Mouse (Mus musculus) brain, embryonic 18.5 days (tissue): ENCODE data around the gene Rnf227.

Experiments
- DNase-seq: peaks from one replicate; pipeline ENCODE4 v3.0.0-alpha.2; 2012; ENCODE audit warnings: low read depth, low spot score

The Rnf227 gene

DNA sequence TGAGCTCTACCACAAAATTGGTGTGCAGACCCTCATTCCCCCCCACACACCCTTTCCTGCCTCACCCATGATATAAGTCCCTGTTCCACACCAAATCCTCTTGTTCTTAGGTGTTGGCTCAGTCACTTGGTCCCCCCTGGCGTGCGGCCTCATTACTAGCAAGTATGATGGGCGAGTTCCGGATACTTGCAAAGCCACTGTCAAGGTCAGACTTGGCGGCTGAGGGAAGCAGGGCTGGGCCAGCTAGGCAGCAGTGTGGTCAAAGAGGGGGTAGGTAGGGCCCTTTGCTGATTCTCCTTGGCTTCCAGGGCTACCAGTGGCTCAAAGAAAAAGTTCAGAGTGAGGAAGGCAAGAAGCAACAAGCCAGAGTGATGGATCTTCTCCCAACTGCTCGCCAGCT lies 9.1 kb upstream of the Rnf227 start:
- DNase-seq = no peak

DNA sequence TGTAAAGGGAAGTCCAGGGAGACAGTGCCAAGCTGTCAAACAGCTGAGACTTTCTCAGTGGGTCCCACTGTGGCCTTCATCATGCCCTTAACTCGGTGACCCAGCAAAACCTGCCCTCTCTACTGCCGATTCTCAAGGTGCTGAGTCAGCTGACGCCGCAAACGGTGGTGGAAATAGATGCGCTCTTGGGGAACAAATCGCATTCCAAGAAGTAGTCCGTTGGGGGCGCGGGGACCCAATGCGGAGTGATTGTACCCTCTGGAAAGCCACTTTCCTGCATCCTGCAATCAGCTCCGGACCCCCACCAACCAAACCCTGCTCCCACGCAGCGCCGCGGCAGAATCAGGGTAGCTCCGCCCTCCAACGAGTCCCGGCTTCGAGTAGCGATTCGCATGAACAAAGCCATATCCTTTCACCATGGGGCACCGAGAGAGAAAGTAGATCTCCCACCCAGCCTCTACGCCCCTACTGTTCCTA lies 8.3 kb upstream of the Rnf227 start:
- DNase-seq = peak; percentile 79

GRCm38 (mm10) chr11:69332713-69333253 lies 7.5 kb upstream of the Rnf227 start:
- no peak for DNase-seq

- DNase-seq = no peak
Observed at GRCm38 (mm10) chr11:69333922-69334321, 6.3 kb upstream of the Rnf227 start.

GRCm38 (mm10) chr11:69334796-69335195 lies 5.5 kb upstream of the Rnf227 start:
- no peak for DNase-seq

- DNase-seq = no peak
Observed at GRCm38 (mm10) chr11:69346441-69346840, 6.2 kb downstream of the Rnf227 start.

DNA sequence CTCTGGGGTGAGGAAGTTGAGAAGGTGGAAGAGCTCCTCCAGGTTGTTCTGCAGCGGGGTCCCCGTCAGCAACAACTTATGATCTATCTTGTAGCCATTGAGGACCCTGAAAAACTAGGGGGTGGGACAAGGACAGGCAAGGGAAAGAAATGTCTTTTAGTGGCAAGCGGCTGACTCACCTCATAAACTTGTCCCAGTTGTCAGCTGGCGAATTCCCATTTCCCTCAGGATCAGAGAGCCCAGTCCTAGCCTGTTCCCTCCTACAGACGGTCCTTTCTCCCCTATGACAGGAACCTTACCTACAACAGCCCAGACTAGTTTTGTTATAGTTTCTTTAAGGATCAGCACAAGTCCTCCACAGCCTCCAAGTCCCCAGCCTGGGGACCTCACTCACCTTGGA lies 16.3 kb downstream of the Rnf227 start:
- no peak for DNase-seq

DNA sequence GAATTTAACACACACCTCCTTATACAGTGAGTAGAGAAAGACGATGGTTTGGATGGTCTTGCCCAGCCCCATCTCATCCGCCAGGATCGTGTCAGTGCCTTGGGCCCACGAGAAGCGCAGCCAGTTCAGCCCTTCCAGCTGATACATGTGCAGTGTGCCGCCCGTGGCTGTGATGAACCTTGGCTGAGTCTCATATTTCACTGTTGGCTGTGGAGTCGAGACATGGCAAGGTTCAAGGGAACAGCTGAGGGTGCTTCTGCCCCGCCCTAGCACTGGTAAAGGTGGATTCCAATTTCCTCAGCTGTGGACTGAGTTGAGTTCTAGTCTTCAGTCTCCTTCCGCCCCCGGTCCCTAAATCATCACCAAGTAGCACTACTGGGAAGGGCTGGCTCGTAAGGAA lies 17.4 kb downstream of the Rnf227 start:
- no peak for DNase-seq

DNA sequence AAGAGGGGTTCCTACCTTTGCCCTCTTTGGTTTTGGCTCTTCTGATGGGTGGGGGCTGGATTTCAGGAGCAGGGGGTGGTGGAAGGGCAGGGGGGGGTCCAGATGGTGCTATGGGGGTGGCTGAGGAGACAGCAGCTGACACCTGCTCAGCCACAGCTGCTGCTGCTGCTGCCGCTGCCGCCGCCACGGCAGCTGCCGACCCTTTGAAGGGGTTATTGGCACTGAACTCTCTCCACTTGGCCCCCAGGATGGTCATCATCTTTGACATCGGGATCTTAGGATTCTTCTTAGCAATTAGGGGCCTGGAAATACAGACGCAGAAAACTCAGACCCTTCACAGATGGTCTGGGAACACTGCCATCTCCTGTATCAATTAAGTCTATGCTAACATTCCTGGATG lies 21.8 kb downstream of the Rnf227 start:
- no peak for DNase-seq

- DNase-seq = no peak
Observed at GRCm38 (mm10) chr11:69362479-69362878, 22.2 kb downstream of the Rnf227 start.

DNA sequence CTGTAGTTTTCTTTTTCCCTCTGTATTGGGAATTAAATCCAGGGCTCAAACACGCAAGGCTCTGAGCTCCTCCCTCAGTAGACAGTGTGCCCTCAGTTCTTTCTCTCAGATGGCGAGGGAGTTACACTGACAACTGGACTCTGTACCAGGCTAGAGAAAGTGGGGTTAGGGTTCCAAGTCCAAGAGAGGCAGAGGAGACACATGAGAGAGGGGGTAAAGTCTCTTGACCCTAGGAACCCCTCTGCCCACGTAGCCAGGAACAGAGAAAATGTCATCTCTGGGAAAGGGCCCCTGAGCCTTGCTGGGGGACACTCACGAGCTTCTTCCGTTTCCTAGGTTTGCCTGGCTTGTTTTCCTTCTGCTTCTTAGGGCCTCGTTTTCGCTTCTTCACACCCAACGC lies 24.1 kb downstream of the Rnf227 start:
- DNase-seq = no peak

DNA sequence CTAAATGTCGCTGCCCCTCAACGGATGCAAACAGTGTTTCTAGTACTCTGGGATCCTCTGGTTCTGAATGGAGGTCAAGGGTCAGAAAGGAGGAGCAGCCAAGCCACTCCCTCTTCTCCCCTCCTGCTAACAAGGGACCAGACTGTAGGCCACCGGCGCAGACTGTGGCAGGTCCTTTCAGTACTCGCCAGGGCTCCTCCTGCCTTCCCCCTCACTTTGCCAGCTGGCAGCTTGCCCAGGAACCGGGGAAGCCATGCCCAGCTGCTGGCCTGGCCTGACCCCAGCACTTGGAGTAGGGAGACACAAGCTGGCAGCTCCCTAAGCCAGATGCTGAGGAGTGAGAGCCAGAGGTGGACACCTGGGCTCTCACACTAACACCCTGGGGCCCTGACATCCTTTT lies 24.6 kb downstream of the Rnf227 start:
- DNase-seq = no peak

DNA sequence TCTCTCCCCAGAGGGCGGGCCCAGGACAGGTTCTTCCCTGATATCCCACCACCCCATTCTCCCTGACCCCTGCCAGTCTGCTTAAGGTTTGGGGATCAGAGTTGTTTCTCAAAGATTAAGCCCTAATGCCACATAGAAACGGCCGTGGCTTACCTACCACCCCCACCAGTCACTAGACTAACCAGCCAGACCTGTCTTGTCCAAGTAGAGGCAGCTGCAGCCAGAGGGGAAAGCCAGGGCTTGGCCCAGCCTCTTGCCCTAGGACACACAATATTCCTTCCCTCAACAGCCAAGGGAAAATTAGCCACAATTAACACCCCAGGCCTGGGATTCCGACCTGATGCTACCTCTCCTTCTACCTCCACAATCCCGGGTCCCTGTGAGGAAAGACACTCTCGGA lies 25.5 kb downstream of the Rnf227 start:
- no peak for DNase-seq

DNA sequence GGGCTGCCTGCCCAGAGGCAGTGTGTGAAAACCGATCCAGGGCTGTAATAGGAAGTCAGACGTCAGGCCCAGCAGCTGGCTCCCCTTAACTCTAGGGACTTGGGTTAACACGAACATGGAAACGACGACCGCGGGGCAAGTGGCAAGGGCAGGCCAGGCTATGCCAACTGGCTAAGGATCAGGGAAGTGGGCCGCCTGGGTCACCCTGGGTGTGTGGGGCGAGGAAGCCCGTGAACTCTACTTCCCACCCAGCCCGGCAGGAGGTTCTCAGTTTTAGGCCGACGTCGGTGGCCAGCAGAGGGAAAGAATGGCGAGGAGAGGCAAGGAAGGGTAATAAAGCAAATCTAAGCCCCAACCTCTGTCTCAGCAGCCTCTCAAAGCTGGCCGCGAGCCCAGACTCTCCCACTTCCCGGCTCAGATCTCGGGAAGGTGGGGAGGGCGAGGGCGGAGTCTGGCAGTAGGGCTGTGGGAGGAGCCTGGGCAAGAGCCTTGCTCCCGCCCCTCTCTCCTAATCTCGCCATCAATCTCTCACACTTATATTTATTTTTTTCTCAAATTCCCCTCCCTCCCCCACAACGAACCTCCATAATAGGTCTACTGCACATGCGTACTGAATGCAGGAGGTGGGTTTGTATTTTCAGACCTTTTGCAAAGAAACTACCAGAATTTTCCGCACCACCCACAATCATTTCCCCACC lies 26.0 kb downstream of the Rnf227 start:
- peak; percentile 95 for DNase-seq

GRCm38 (mm10) chr11:69366855-69367615 lies 26.8 kb downstream of the Rnf227 start:
- DNase-seq = no peak

GRCm38 (mm10) chr11:69367616-69368355 lies 27.5 kb downstream of the Rnf227 start:
- DNase-seq = no peak

- DNase-seq = no peak
Observed at GRCm38 (mm10) chr11:69368356-69369214, 28.3 kb downstream of the Rnf227 start.

GRCm38 (mm10) chr11:69369215-69369989 lies 29.1 kb downstream of the Rnf227 start, which contains the start of gene Chd3:
Chd3 (minus strand) TSS chr11:69369406.
- DNase-seq = no peak

DNA sequence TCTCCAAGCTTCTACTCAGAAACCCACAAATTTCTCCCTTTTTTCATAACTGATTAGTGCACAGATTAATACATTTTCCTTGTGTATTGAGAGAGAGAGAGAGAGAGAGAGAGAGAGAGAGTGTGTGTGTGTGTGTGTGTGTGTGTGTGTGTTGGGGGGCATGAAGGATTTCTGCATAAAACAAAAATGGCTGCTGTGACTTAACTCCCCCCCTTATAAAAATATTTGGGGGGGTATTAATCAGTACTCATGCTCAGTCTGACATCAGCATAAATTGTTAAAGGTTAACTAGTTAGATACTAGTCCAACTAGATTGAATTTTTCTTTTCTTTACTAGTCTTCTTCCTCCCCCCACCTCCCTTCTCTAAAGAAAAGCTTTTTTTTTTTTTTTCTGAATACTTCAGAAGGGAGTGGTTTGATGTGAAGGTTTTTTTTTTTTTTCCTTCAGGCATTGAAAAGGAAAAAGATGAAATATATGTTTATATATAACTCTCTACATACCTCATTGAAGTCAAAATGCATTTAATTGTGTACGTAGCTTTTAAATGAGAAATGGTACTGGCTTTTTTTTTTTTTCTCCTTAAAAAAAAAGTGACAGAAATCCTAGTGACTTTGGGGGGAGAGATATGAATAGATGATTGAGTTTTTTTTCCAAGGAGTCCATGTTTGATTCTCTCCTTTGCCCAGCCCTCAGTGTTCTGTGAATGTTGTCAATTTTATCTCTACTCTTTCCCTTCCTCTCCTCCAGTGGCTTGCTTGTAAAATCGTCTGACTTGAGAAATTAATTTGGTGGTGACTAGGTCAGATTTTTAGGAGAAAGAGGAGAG lies 29.9 kb downstream of the Rnf227 start:
- DNase-seq = no peak
